Mouse (Mus musculus) adrenal gland, adult 18-20 months (tissue): ENCODE results near the gene Bcar3. TPM values are rescaled to one million over a fixed set of nuclear protein-coding genes. Genes with fewer than 3 reads are reported as not detected.
A peak's percentile ranks its signal among the peaks of the same experiment; 100 is the strongest.

Source experiments
- DNase-seq, 2 experiments: peaks; one replicate each; pipeline ENCODE4 v3.0.0; 2021 to 2022; ENCODE audit warnings: low spot score in 2 of 2
- total RNA-seq, 2 experiments: library from RNA; stranded (reverse); gene quantifications; 1 replicate in 1 of 2; 2 replicates in 1 of 2; pipeline ENCODE4 v1.2.3; 2021

Bcar3 gene
- total RNA-seq, 2 experiments from 2014 or later = 50.6 to 58.6 TPM

- no peak for DNase-seq
Measured at GRCm38 (mm10) chr3:122334375-122334774, 40.4 kb downstream of the Bcar3 start.

DNA sequence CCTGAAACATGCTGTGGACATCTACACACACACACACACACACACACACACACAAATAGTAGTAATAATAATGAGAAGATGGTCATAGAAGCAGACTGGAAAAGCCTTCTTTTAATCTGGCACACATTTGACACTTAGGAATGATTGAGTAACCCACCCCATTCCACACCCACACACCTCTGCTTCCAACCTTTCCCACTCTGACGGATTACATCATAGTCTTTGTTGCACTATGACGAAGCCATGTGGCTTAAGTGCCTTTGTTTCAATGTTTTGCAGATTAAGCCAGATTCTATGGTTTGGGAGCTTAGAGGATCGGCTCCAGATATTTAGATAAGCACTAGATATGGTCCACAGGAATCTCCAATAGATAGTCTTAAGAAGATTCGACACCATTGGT, 42.1 kb downstream of the Bcar3 start:
- DNase-seq = no peak

- DNase-seq = no peak
Measured at GRCm38 (mm10) chr3:122337992-122338391, 44.1 kb downstream of the Bcar3 start.

GRCm38 (mm10) chr3:122338897-122339296, 45.0 kb downstream of the Bcar3 start:
- DNase-seq = no peak

GRCm38 (mm10) chr3:122340135-122341068, 46.5 kb downstream of the Bcar3 start:
- DNase-seq = no peak

- no peak for DNase-seq
Measured at GRCm38 (mm10) chr3:122343437-122343853, 49.5 kb downstream of the Bcar3 start.

DNA sequence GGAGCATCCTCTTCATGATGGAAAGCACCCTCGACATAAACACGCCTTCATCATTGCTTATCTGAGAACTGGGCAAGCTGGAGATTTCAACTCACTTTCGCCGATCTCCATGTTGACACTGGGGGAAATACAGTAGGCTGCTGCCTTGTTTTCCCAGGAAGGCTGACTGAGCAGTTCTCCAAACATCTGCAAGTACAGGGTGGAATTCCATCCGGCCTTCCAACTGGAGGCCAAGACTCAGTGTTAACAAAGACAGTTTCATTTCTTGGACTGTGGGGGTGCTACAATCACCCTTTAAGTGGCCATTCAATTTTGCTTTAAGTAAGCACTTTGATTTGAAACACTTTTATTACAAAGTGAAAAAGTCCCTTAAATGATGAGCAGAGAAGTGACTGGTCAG, 50.4 kb downstream of the Bcar3 start:
- DNase-seq = no peak

DNA sequence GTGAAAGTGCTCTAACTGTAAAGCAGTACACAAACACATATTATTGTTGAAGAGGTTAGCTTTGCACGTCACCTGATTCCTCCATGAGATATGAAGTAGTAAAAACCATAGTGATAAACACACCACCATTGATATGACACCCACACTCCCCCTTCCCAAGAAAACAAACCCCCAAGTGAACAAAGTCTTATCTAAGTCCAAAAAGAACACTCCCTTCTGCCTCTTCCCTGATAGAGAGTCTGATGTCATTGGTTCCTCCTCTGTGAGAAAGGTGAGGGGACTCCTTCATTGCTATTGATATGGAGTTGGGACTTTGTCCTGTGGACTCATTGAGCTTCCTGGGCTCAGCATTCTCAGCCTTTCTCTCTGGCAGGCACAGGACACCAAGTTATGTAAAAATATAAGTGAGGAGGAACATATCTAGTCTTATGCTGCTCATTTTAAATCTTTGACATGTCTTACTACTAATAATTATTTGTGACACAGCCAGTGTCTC, 52.1 kb downstream of the Bcar3 start:
- DNase-seq = no peak

DNA sequence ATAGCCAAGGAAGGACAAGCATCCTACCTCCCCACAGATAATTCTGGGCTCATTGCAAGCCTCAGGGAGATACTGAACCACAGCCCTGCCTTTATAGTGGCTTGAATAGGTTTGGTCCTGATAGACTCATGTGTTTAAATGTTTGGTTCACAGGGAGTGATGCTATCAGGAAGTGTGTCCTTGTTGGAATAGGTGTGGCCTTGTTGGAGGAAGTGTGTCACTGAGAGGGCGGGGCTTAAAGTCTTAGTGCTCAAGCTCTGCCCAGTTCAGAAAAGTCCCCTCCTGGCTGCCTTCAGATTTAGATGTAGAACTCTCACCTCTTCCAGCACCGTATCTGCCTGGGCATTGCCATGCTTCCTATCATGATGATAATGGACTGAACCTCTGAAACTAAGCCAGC, 52.7 kb downstream of the Bcar3 start:
- DNase-seq = no peak

- no peak for DNase-seq
Measured at GRCm38 (mm10) chr3:122348677-122349076, 54.7 kb downstream of the Bcar3 start.

DNA sequence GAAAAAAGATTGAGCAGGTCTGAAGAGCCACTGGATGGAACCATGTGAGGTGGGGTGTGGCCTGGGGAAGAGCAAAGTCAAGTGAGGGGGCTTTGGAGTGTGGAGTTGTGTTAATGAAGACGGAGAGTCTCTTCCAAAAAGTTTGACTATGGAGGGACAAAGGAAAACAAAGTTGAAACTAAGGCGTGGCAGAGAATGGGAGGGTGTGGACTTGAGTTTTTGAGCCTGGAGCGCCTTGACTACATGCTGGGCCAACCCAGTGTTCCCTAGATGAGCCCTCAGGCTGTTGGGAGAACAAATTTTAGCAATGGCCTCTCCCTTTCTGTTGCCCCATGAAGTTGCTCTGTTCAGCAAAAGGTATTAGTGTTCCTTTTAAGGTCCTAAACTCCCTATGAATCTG, 58.9 kb downstream of the Bcar3 start:
- no peak for DNase-seq

- DNase-seq = no peak
Measured at GRCm38 (mm10) chr3:122359426-122359825, 65.5 kb downstream of the Bcar3 start.

GRCm38 (mm10) chr3:122359954-122360353, 66.0 kb downstream of the Bcar3 start:
- no peak for DNase-seq

DNA sequence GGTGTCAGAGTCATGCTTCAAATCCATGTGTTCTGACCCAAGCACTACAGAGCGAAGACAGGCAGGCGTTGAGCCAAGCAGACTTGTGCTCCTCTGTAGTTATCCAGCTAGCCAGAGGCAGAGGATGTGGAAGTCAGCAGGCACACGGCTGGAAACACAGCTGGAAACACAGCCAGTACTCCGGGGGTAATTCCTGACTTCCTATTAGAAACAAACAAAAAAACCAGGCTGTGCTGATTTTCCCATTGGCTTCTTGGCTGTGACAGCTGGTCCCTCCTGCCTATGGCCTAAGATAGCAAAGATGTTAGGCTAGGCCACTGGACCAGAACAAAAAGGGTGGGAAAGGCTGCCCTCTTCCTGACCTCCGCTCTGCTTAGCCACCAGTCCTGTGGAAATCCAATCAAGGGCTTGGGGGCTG, 66.8 kb downstream of the Bcar3 start:
- DNase-seq = no peak

DNA sequence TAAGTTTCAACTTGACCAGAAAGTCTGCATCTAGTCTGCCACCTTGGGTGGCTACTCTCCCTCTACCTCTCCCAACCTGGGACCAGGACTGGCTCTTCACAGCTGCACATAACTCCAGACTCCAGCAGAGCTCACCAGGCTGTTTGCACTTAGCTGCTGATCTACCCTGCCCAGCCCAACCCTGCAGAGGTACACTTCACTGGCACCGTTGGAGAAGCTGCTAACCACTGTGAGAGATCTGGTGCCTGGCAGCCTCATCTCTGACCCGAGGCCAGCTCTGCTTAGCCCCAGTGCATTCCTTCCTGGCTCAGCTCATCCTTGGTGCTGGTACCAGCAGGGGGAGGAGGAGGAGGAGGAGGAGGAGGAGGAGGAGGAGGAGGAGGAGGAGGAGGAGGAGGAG, 68.8 kb downstream of the Bcar3 start:
- no peak for DNase-seq

DNA sequence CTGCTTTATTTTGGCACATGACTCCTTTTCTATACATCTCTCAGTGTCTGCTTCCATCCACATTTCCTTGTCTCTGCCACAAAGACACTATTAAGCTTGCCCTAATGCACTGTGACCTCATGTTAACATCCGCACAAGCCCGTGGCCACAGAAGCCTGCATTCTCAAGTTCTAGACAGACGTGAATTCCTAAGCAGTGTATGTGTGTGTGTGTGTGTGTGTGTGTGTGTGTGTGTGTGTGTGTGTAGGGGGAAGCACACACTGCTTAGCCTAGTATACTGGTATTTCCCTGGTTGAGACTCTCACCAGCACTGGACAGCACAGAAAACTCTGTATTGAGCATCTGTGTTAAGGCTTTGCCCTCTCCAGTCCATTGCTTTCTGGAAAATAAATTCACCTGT, 70.6 kb downstream of the Bcar3 start:
- no peak for DNase-seq

DNA sequence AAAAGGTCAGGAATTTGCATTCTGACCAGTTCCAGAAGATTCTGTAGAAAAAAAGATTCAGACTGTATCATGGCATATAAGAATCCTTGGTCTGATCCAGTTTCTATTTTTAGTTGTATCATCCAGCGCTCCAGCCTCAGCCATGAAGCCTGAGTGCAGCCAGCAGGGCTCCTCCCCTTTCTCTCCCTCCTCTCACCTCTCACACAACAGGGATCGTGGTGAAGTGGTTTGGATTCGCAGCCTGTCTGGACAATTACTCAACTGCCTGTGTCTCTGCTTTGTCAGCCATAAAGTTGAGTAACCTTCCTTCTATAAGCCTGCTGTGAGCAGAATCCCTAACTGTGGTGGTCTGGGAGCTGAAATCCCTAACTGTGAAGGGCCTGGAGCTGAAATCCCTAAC, 71.4 kb downstream of the Bcar3 start:
- DNase-seq = peak in 1 of 2 experiments; percentile 36

GRCm38 (mm10) chr3:122371646-122372341, 77.9 kb downstream of the Bcar3 start:
- no peak for DNase-seq

DNA sequence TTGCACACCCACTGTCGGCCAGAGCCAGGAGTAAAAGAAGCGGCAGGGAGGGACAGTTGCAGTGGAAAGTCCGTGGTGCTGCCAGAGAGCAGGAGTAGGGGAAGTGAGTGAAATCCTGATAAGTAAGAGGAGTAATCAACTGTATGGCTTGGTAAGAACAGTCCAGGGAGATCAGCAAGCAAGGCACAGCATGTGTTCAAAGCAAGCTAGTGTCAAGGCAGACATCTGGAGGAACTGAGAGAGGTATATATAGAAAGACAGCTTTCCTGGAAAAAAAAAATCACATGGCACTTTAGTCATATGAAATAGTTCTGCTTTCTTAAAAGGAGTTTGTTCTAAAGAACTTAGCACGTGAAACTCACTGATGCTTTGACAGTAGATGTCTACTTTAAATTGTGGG, 78.7 kb downstream of the Bcar3 start:
- DNase-seq = no peak

DNA sequence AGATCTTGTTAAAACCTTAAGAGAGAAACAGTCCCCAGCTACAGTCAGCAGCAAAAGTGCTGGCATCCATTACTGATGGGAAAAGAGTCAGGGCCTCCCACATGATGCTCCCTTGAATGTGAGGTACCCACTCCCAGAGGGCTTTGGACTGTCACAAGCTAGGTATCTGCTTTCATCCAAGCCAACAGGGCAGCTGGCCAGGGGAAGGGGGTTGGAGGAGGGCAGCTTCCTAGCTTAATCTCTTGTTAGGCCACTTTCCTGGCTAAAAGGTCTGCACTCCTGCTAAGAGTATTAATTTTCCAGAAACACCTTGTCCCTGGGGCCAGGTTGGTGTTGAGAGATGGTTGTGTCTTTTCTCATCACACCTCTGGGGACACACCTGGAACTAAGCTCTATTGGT, 82.1 kb downstream of the Bcar3 start:
- no peak for DNase-seq

GRCm38 (mm10) chr3:122376412-122376831, 82.5 kb downstream of the Bcar3 start:
- no peak for DNase-seq

GRCm38 (mm10) chr3:122376841-122377464, 83.0 kb downstream of the Bcar3 start:
- no peak for DNase-seq
